Mouse (Mus musculus): Measurements from ENCODE around the gene Slit3. TPM values are rescaled to one million over a fixed set of nuclear protein-coding genes. Genes with fewer than 3 reads are reported as not detected.

Slit3 gene
- total and polyA plus RNA-seq, 3 experiments = 0.55 to 4.8 (median 2.8) TPM

- Histone ChIP-seq H3K9me3 (replicated peaks; ENCODE audit: low read length) (no peaks in the 10 kb centered on the region), H3K4me1 (ENCODE audit: control insufficient read depth in 1 of 2, insufficient read depth in 2 of 2) (peaks cover 2 to 11% of the 10 kb centered on the region in 2 experiments; a peak in 2 of 4 replicates), H3K79me2 (replicated peaks; ENCODE audit: control insufficient read depth, extremely low read depth, insufficient read depth, poor library complexity, severe bottlenecking) (no peaks in the 10 kb centered on the region), H3K27me3 (replicated peaks) (peaks cover 5% of the 10 kb centered on the region), H3K4me2 (ENCODE audit: insufficient read depth, low read depth, poor library complexity, severe bottlenecking) (no peak overlapping the region), H3K27ac (ENCODE audit: insufficient read depth, low read depth) (no peak overlapping the region), H3K9ac (ENCODE audit: insufficient read depth, low read depth) (no peak overlapping the region), H3K4me3 (replicated peaks in 1 of 3; ENCODE audit: low read depth in 2 of 3, low read length in 2 of 3, poor library complexity in 1 of 3) (no peak overlapping the region), H3K36me3 (replicated peaks in 1 of 2; ENCODE audit: control insufficient read depth in 1 of 2, insufficient read depth in 1 of 2, low read length in 1 of 2) (no peaks in the 10 kb centered on the region)
- dilution Hi-C loops (cut with MboI; ENCODE audit: extremely low pct_ligation_motif_present, extremely low pct_unique_long_range_greater_than_20kb, low sequenced_read_pairs) (no loop called here), in situ Hi-C loops (cut with MboI; ENCODE audit: low pct_ligation_motif_present, low pct_unique_long_range_greater_than_20kb, low sequenced_read_pairs) (no loop called here)
- TF ChIP-seq ELF1 (IDR thresholded peaks at IDR 0.05; ENCODE audit: low read depth, low read length) (no peak), TCF12 (IDR thresholded peaks at IDR 0.05; ENCODE audit: low read depth, low read length) (no peak), EP300 (IDR thresholded peaks at IDR 0.05; ENCODE audit: low read length) (no peak), SMC3 (IDR thresholded peaks at IDR 0.05; ENCODE audit: low read depth, low read length) (no peak), MXI1 (IDR thresholded peaks at IDR 0.05; ENCODE audit: low read depth, low read length) (no peak), NRF1 (IDR thresholded peaks at IDR 0.05; ENCODE audit: low read depth, low read length) (no peak), MAFK (IDR thresholded peaks at IDR 0.05; ENCODE audit: insufficient replicate concordance, low read length) (no peak)
- no peak for DNase-seq (ENCODE audit: extremely low read depth)
Measured at GRCm38 (mm10) chr11:35136625-35137024, 15.6 kb downstream of the Slit3 start.

- Histone ChIP-seq H3K9ac (ENCODE audit: insufficient read depth, low read depth) (no peak overlapping the region), H3K9me3 (replicated peaks; ENCODE audit: low read length) (no peaks in the 10 kb centered on the region), H3K4me2 (ENCODE audit: insufficient read depth, low read depth, poor library complexity, severe bottlenecking) (no peak overlapping the region), H3K79me2 (replicated peaks; ENCODE audit: control insufficient read depth, extremely low read depth, insufficient read depth, poor library complexity, severe bottlenecking) (no peaks in the 10 kb centered on the region), H3K27ac (ENCODE audit: insufficient read depth, low read depth) (no peak overlapping the region), H3K36me3 (replicated peaks in 1 of 2; ENCODE audit: control insufficient read depth in 1 of 2, insufficient read depth in 1 of 2, low read length in 1 of 2) (no peaks in the 10 kb centered on the region), H3K4me1 (ENCODE audit: control insufficient read depth in 1 of 2, insufficient read depth in 2 of 2) (peaks cover 2 to 11% of the 10 kb centered on the region in 2 experiments; a peak in 2 of 4 replicates), H3K27me3 (replicated peaks) (peaks cover 5% of the 10 kb centered on the region), H3K4me3 (replicated peaks in 1 of 3; ENCODE audit: low read depth in 2 of 3, low read length in 2 of 3, poor library complexity in 1 of 3) (no peak overlapping the region)
- no peak for TF ChIP-seq CHD1 (IDR thresholded peaks at IDR 0.05; ENCODE audit: low read depth, low read length)
- TF ChIP-seq ZMIZ1 (IDR thresholded peaks at IDR 0.05; ENCODE audit: low read depth, low read length) = no peak
- dilution Hi-C loops (cut with MboI; ENCODE audit: extremely low pct_ligation_motif_present, extremely low pct_unique_long_range_greater_than_20kb, low sequenced_read_pairs) = no loop called here
- no peak for DNase-seq (ENCODE audit: extremely low read depth)
- in situ Hi-C loops (cut with MboI; ENCODE audit: low pct_ligation_motif_present, low pct_unique_long_range_greater_than_20kb, low sequenced_read_pairs) = no loop called here
Measured at GRCm38 (mm10) chr11:35140092-35140491, 19.1 kb downstream of the Slit3 start.

- dilution Hi-C loops (cut with MboI; ENCODE audit: extremely low pct_ligation_motif_present, extremely low pct_unique_long_range_greater_than_20kb, low sequenced_read_pairs) = no loop called here
- H3K27me3 ChIP-seq (replicated peaks) = peaks cover 5% of the 10 kb centered on the region
- no peaks in the 10 kb centered on the region for H3K9me3 ChIP-seq (replicated peaks; ENCODE audit: low read length)
- no peak overlapping the region for H3K9ac ChIP-seq (ENCODE audit: insufficient read depth, low read depth)
- TF ChIP-seq NRF1 (IDR thresholded peaks at IDR 0.05; ENCODE audit: low read depth, low read length) (no peak), HCFC1 (IDR thresholded peaks at IDR 0.05; ENCODE audit: low read depth, low read length) (no peak), BHLHE40 (IDR thresholded peaks at IDR 0.05; ENCODE audit: low read depth, low read length) (no peak), PAX5 (IDR thresholded peaks at IDR 0.05; ENCODE audit: low read length) (no peak), ZMIZ1 (IDR thresholded peaks at IDR 0.05; ENCODE audit: low read depth, low read length) (no peak), CTCF (conservative IDR thresholded peaks at IDR 0.05 in 1 of 2, IDR thresholded peaks at IDR 0.05 in 1 of 2; ENCODE audit: low read depth in 2 of 2, low read length in 2 of 2) (no peak), MAZ (IDR thresholded peaks at IDR 0.05; ENCODE audit: low read depth, low read length) (no peak), SIN3A (IDR thresholded peaks at IDR 0.05; ENCODE audit: low read length) (no peak), CHD2 (IDR thresholded peaks at IDR 0.05; ENCODE audit: low read length) (no peak), E2F4 (IDR thresholded peaks at IDR 0.05; ENCODE audit: insufficient replicate concordance, low read depth, low read length) (no peak), SMC3 (IDR thresholded peaks at IDR 0.05; ENCODE audit: low read depth, low read length) (no peak), RCOR1 (conservative IDR thresholded peaks at IDR 0.05; ENCODE audit: low read depth, low read length) (no peak), GABPA (IDR thresholded peaks at IDR 0.05; ENCODE audit: insufficient replicate concordance, low read depth, low read length) (no peak), POLR2A (IDR thresholded peaks at IDR 0.05; ENCODE audit: low read depth, low read length) (no peak), TBP (conservative IDR thresholded peaks at IDR 0.05; ENCODE audit: low read depth, low read length) (no peak), JUN (IDR thresholded peaks at IDR 0.05; ENCODE audit: insufficient read depth, low read depth, low read length) (no peak), EP300 (IDR thresholded peaks at IDR 0.05; ENCODE audit: low read length) (no peak), ELF1 (IDR thresholded peaks at IDR 0.05; ENCODE audit: low read depth, low read length) (no peak)
- DNase-seq (ENCODE audit: extremely low read depth) = no peak
- H3K4me2 ChIP-seq (ENCODE audit: insufficient read depth, low read depth, poor library complexity, severe bottlenecking) = no peak overlapping the region
- H3K27ac ChIP-seq (ENCODE audit: insufficient read depth, low read depth) = no peak overlapping the region
- H3K79me2 ChIP-seq (replicated peaks; ENCODE audit: control insufficient read depth, extremely low read depth, insufficient read depth, poor library complexity, severe bottlenecking) = no peaks in the 10 kb centered on the region
- H3K36me3 ChIP-seq (replicated peaks in 1 of 2; ENCODE audit: control insufficient read depth in 1 of 2, insufficient read depth in 1 of 2, low read length in 1 of 2) = no peaks in the 10 kb centered on the region
- H3K4me1 ChIP-seq (ENCODE audit: control insufficient read depth in 1 of 2, insufficient read depth in 2 of 2) = peaks cover 2 to 11% of the 10 kb centered on the region in 2 experiments; a peak in 2 of 4 replicates
- in situ Hi-C loops (cut with MboI; ENCODE audit: low pct_ligation_motif_present, low pct_unique_long_range_greater_than_20kb, low sequenced_read_pairs) = no loop called here
- no peak overlapping the region for H3K4me3 ChIP-seq (replicated peaks in 1 of 3; ENCODE audit: low read depth in 2 of 3, low read length in 2 of 3, poor library complexity in 1 of 3)
Measured at GRCm38 (mm10) chr11:35142202-35142601, 21.2 kb downstream of the Slit3 start.
